Mouse (Mus musculus) cerebellum, adult 11 months (tissue): ENCODE measurements at regions not wholly inside any gene's neighbourhood (a gene's known extent, or its start where the extent isn't known, plus 50 kb on each side); places are given as distances from the start of the nearest gene placed in this dataset.
A peak's percentile ranks its signal among the peaks of the same experiment; 100 is the strongest.

Experiments used
- DNase-seq: peaks from one replicate; pipeline ENCODE4 v3.0.0; 2022

DNA sequence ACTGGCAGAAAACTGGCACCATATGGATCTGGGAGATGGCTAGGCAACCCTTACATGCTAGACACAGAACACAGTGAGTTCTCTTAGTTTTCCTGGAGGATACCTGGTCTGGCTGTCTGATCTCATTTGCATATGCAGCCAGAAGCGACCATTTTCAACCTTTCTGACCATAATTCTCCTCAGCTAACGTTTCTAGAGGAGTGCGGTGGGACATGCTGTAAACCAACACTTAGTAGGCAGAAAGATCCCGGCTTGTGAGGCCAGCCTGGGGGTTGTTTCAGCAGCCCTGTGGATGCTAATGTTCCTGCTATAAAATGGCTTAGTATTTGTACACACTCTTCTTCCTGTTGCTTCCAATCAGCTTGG, 168.6 kb upstream of the Olig3 start:
- no peak for DNase-seq

DNA sequence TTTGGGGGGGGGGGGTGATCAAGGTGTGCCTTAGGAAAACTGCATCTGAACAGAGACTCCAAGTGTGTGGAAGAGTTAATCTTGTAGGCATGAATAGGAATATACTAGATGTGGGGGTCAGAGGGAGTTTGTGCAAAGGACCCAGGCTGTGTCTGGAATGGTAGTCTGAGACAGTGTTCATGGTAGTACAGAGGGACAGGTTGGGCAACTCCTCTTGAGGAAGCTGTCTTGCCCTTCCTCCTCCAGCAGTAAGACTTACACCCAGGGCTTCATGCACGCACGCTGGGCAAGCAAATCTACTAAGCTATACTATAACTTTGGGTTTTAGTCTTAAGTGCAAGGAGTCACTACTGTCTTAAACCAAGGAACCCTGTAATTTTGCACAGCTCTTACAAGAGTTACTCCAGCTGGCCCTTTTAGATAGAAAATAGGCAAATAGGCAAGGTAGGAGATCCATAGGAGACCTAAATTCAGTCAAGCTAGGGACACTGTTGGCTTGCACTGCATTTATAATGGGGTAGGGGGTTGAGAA, 169.2 kb upstream of the Olig3 start:
- DNase-seq = no peak

DNA sequence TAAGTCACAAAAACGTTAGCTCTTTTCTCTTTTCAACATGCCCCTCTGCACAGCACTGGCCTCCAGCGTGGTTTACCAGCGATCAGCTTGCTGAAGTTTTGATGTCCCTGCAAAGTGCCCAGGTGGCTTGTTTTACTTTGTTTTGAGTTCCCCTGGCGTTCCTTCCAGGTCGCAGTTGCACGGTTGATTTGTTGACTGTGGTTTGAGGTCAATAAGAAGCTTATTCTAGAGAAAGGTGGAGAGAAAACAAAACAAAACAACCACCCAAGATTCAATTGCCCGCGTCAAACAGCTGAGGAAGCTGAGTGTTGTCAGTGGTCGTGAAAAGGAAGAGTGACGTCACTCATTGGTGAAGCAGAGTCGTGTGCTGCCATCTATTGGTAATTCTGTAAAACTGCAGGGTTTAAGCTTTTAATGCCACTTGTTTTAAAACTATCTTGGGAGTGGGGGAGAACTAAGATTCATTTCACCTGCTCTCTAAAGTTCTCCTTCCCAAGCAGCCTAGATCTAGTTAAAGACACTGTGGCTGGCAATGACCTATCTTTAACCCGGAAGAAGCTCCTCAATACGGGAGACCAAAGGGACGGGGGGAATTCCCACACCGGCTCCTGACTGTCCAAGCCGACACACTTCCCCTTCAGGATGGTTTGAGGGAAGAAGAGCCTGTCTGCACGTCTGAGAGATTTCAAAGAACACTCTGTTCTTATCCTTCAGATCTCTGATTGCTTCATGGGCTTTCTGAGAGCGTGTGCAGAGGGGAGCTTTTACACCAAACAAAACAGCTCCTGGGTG, 170.3 kb upstream of the Olig3 start:
- peak; percentile 2 for DNase-seq

DNA sequence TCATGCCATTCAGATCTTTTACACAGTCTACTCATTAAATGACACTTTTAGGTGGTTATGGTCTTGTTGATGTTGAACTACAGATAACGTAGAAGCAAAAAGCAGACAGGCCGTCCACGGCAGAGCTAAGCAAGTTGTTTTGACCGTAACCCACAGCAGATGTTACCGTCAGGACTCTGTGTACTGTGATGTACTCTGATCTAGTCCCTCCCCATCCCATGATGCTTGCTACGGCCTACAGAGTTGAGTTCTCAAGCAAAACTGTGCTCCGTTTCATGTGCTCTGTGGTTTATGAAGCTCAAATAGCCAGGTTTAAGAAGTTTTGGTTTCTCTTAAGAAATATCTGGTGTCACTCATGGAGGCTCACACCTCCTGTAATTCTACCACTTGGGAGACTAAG, 169.4 kb upstream of the Tnfaip3 start:
- DNase-seq = no peak

DNA sequence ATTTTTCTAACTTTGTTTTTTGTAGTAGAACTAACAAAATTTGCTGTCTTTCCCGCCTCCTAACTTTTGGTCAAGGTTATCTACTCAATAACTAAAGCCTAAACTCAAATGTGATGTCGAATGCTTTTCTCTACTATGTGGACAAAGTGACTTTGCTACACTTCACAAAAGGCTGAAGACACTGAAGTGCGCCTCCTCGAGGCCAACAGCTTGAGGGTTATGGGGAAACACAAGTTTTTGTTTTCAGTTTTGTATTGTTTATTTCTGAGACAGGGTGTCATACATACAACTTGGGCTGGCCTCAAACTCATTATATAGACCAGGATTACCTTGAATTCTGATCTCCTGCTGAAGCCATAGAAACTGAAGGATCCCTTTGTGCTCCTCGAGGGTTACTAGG, 162.4 kb upstream of the Tnfaip3 start:
- no peak for DNase-seq

DNA sequence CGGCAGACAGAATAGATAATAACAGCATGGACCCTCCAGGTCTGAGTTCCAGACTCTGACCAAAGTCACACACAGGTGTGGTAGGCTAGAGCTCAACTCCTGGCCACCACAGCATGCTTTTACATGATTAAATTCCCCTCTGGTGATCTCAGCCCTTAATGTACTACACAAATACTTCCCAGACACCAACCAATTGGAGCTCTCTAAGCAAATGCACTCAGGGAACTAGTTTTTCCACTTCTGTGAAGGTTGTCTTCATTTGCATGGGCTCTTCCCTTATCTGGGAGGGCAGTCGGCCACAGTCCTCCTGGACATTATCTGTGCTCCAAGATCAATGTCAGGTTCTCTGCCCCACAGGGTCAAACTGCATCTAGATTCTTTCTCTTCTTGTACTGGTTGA, 162.0 kb upstream of the Tnfaip3 start:
- no peak for DNase-seq

DNA sequence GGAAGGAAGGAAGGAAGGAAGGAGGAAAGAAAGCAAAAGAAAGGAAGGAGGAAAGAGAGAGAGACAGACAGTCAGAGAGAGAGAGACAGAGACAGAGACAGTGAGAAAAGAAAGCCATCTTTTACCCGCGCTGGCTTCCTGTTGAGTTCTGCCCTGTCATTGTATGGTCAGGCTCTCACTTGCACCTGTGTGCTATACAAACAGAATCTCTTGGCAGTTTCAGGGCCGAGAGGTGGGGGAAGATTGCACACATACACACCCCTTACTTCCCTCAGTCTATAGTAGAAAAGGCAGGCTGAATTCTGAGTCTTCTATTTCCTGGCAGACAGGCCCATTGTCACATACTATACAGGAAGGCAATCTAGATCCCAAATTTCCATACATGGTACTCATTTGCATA, 160.8 kb upstream of the Tnfaip3 start:
- no peak for DNase-seq

DNA sequence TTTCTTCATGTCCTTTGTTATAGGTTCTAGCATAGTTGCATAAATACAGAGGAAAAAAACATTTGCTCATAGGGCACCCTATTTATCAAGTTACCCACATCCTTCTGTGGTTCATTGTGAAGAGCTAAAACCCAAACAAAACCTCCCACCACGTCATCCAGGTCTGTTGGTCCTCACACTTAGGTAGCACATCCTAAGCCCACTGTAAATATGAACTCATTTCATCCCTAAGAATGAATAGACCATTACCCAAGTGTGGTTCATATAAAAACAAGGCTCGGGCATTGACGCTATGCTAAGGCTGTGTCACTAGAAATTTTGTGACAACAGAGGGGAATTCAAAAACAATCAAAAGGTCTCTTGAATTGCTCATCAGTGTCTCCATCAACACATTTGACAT, 156.4 kb upstream of the Tnfaip3 start:
- no peak for DNase-seq

DNA sequence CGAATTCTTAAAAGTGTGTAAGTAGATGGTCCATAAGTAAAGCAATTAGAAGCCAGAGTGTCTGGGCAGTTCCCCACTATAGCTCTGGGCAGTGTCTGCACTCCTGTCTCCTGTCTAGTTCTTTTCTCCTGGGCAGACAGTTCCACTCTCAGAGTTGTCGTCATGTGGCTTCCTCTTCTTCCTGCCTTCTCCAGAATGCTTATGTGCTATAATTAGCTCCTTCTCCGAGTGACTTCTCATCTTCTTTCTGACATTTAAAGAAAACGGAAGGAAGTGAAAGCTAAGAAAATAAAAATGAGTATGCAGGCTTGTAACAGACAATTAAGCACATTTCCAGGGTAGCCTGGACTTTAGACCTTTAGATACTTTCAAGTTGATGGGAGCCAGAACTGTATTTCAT, 155.1 kb upstream of the Tnfaip3 start:
- DNase-seq = no peak

DNA sequence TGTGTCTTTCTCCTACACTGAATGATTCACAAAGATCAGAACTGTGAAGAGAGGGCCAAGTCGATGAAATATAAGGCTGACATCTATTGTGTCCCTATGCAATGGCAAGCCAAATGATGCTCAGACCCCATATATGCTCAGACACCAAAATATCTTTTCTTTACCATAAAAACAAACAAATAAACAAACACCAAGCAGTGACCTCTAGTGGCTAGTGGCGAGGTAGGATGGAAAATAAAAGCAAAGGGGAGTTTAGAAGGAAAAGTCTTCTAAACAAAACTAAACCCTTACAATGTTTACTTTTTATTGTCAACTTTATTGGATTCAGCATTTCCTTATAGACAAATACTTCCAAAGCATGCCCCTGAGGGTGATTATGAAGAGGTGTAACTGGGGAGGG, 153.8 kb upstream of the Tnfaip3 start:
- DNase-seq = no peak

DNA sequence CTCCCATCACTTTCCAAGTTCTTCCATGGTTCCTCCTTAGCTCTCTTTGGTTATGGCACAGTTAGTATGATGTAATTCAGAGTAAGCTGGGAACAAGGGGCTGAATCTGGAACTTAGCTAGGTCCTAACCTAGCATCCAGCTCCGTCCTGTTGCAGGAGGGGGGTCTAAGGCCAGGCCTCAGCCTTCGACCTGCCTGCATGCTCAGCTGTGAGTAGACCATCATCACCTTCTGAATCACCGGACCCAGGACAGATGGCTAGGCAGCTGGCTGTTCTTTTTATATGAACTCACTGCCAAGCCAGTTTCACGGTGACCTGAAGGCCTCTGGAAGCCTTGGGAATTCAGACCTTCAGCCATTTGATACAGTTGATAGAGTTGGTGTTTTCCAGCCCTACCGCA, 152.9 kb upstream of the Tnfaip3 start:
- no peak for DNase-seq

DNA sequence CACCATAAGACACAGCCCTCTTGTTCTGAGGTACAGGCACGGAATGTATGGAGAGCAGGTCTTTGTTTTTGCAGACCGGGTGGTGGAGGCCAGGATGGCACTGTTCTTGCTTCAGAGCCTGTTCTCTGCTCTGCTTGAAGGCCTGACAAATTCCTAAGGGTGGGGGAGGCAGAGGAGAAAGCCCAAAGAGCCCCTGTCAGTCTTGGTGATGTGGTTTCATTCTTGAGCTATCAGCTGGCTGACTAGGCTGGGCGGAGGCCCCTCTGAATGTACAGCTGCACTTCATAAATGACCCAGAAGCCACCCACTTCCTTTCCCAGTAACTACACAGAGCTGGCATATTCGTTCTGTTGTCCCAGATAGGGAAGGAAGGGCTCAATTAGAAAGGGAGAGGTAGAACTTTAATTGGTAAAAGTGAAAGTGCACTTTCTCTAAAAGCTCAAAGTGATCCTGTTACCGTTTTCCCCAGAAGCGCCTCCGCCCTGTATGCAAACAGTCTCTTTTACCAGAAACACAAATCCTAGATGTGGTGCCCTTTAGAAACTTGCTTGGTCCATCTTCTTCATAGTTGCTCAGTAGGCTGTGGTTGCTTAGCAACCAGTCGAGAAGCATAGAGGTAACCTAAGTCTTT, 152.3 kb upstream of the Tnfaip3 start:
- DNase-seq = no peak

DNA sequence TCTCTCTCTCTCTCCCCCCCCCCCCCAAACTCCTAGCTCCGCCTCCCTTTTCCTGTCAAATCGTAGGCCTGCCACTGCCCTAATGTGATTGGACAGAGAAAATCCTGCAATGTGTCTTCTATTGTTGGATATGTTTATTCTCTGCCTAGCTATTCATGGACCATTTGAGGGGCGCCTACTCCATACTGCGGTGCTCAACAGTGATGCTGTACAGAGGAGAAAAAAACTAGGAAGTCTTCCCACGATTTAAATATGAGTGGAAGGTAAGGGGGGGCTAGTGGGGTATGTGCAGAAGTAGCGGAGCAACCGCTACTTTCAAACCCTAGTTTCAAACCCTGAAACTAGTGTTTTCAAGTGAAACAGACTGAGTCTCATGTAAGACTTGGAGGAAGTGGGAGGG, 151.6 kb upstream of the Tnfaip3 start:
- DNase-seq = no peak

DNA sequence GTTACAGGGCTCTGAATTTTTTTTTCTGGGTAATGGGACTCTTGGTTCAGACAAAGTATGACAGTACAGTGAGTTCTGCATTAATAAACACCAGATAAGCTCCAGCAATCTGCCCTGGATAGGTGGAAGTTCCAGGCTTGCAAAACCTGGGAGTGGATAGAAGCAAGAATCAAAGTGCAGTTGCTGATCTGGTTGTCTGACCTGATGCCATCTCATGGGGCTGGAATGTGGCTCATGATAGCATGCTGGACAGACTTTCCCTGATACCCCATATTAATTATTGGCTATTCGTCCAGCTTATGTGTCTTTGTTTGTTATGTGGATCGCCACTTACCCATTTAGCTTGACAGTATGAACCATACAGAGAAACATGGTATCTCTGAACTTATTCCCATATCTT, 146.6 kb upstream of the Tnfaip3 start:
- no peak for DNase-seq

DNA sequence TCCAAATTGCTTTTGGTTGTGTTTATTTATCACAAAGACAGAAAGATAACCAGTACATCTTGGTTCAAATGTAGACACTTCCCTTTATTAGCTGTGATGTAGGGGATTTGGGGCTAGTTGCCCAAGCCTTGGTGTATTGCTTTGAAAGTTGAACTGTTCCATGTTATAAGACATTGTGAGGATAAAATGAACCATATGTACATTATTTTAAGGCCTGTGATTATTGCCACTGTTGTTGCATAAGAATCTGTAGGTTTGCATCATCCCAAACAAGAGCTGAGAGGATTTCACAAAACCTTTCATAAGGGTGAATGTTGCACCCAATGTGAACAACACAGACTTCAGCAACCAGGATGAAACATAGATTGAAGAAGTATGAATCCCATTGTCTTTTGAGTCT, 145.7 kb upstream of the Tnfaip3 start:
- DNase-seq = no peak

DNA sequence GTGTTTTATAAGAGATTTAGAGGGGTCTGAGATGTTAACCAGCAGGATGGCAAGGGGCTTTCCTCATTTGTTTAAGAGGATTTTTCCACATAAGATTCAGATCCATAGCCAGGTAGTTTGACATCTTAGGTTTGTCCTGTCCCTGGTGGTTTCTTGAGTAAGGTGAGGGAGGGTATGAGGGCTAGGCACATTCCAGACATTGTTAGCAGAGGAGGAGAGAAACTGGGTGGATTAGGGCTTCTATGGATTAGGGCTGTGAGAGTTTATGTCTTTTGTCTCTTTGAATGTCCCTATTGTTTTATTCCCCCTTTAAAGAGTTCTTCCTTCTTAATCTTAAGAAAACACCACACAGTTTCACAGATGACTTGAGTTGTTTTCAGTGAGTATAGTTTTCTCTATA, 138.6 kb upstream of the Tnfaip3 start:
- no peak for DNase-seq

DNA sequence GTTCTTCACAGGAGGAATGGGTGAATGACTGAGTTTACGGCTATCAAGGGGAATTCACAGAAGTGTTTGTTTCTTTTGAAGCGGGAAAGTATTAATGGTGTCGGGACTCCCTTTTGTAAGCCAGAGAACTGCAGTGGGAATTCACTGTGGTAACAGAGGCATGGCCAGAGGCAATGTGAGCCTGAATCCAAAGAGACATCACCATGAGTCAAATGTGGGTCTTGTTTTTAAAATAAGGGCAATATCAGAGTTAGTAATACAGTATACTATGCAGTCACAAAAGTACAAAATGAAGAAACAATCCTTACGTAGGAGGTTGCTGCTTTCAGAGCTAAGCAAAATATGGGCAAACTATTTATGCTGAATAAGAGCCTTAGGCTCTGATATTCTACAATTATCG, 137.3 kb upstream of the Tnfaip3 start:
- DNase-seq = no peak

DNA sequence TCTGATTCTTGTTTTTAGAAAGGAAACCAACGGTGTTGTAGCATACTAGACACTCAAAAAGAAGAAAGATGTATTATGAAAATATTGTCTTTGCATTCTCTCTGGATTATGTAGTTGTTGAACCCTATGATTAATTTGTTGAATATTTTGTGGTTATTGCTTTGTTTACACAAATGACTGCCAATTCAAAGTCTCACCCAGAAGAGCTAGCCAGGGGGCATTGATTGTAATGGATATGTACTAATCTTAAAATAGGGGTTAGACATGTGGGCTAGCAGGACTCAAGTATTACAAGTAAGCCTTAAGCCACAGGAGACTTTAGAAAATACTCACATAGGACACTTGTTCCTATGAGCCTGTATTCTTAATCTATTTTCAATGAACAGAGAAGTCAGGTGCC, 135.3 kb upstream of the Tnfaip3 start:
- no peak for DNase-seq

DNA sequence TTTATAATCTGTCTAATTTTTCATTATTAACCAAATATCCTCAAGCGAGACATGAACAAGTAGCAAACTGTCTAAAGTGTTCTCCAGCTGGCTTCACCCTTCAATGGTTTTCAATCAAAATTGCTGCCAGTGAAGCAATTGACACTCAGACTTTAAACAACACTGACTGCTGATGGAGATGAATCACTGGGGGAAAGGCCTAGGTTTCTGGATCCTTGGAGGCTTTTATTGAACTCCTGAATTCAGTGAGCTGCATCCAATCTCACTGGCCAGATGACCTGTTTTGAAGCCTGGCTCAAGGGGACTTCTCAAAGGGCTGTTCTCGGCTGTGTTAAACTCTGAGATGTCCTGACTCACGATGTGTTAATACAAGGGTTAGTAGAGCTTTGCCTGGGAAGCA, 134.5 kb upstream of the Tnfaip3 start:
- no peak for DNase-seq

DNA sequence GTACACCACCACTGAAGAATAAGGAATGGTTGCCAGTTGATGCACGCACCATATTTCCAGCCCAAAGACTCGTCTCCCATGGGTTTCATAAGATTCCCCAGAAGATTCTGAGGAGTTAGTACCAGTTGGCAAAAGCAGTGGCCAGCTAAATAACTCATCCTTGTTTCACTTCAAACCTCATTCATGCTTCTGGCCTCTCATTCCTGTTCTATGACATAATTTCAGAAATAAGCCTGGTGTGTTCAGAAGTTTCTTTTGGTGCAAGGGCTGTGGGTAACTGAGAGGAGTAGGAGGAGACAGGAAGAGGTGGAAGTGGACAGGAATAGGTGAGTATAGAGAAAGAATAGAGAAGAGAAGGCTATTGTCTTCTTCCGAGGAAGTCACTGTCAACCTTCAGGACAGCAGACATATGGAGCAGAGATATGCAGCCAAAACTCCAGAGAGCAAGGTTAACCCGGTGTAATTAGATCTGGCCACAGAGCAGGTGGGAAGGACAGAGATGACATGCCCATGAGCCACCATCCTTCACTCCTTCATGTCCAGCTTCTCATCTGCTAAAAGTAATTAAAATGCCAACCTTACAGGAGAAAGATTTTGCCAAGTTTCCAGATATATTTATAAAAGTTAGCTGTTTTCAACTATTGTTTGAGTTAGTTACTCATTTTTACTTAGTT, 133.9 kb upstream of the Tnfaip3 start:
- DNase-seq = no peak

DNA sequence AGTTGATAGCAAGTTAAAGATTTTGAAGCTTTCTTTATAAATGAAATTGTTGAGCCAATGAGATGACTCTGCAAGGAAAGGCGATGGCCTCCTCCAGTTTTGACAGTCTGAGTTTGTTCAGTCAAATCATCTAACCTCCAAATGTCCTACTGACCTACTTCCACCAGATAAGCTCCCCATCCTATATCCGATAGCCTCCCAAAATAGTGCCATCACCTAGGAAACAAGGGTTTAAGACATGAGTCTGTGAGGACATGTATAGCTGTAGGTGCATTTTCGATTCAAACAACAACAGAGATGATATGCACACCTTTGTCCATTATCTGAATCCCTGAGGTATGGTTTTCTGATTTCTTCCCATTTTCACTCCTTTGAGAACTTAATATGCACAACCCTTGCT, 126.0 kb upstream of the Tnfaip3 start:
- no peak for DNase-seq

DNA sequence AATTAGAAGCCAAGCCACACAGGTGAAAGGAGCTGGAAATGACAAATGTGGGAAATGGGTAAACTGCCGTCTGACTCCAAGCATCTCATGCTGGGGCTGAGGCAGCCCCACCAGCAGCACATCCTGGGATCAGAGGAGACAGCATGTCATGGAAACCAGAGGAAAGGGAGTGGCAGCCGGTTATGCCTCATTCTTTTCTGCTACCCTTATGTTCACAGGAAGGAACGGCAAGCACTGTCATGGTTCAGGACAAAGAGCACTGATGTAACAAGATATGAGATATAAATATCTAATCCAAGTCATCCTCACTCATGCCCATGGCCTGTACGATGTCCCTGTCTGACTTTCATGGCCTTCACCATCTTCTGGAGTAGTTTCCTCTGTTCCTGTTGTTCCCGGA, 125.2 kb upstream of the Tnfaip3 start:
- DNase-seq = no peak

DNA sequence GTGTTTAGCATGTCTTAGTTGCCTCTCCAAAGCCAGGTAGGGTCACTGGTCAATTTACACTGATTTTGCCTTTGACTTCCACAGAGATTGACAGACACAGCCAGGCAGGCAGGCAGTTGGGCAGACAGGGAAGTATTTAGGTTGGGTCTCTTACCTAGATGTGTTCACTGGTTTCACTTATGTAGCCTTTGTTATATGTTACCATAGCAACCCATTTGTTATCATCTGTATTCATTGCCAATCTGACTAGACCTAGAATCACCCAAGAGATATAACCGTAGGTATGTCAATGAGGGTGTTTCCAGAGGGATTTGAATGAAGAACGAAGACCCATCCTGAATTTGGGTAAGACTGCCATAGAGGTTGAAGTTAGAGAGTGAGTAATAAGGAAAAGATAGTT, 123.8 kb upstream of the Tnfaip3 start:
- DNase-seq = no peak

DNA sequence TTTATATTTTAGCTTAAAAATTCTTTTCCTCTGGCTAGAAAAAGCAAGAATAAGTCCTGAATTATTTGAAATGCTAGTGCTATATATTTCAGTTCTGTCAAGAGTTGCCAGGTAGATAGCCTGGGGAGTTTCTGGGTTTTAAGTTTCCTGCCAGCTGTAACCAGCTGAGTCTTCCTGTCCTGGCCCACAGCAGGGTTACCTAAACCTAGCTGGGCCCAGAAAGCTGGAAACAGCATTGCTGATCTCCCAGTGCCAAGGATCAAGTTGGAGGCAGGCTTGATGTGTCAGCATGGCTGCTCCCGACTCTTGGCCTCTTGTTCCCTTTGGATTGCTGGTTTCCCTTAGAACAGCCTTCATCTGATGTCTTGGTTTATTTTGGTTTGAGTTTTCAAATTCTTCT, 122.8 kb upstream of the Tnfaip3 start:
- DNase-seq = no peak
